Mouse (Mus musculus): Measurements from ENCODE around the gene Insl5.

Gene Insl5

DNA sequence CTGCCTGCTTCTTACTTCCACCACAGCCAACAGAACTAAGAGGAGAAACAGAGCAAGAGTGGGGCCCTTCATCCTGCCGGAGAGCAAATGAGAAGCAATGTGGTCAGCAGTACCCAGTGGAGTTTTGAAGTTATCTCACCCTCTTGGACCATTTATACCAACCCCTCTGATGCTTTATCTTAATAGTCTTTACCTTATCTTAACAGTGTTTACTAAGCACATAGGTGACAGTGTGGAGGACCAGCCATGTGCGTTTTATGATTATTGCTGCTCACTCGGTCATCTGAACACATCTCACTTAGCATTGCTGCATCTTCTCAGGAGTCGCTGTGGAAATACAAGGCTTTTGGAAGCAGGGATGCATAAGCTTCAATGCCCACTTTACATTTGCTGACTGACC is at the start of gene Insl5:
TSS of gene Insl5 (minus strand) at position 222 of the 400 bp plus-strand sequence.
- no peak for DNase-seq (ENCODE audit: low spot score)

- DNase-seq (ENCODE audit: low spot score), result no peak
These were observed 44.0 kb upstream of the Insl5 start for GRCm38 (mm10) chr4:103070631-103071030.

DNA sequence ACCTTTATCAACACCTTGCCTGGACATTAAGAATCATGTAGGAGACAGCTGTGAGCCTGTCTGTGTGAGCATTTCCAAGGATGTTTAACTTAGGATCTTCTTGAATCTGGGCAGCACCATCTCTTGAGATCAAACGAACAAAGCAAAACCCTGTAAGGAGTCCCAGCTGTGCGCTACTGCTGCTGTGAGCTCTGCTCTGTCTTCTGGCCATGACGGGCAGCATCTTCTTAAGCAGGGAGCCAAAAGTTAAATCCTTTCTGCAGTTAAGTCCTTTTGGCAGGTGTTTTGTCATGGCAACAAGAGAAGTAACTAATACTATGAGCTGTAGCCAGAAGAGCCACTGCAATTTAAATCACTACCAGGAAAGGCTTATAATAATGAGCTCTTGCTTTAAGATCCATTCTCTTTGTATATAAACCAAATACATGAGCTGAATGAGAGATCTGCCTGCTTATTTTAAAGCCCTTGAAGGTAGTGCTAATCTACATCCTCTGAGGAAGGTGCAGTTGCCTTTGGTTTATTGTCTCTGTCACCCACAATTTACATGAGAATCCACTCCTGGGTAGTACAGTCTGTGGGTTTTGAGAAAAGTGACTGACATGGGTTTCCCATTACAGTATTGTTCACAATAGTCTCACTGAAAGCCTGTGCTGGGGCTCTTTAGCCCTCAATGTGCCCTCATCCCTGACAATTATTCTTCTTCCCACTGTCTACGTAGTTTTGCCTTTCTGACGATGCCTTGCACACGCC is 41.4 kb upstream of the Insl5 start:
- no peak for DNase-seq (ENCODE audit: low spot score)

DNA sequence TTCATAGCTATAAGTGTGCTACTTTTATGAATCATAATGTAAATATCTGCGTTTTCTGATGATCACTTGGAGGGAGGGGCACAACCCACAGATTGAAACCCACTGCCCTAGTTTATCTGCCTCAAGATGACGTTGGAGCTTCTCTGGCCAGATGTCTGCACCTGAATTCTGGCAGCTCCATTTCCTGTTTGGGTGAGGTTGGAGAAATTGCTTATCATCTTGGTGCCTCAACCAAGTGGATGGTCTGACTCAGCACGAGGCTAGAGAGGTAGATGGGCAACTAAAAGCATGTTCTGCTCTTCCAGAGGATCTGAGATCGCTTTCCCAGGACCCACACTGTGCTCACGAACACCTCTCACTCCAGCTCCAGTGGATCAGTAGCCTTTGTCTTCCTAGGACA is 38.3 kb upstream of the Insl5 start:
- DNase-seq (ENCODE audit: low spot score), result no peak

GRCm38 (mm10) chr4:103064421-103064820 is 37.8 kb upstream of the Insl5 start:
- DNase-seq (ENCODE audit: low spot score), result no peak

DNA sequence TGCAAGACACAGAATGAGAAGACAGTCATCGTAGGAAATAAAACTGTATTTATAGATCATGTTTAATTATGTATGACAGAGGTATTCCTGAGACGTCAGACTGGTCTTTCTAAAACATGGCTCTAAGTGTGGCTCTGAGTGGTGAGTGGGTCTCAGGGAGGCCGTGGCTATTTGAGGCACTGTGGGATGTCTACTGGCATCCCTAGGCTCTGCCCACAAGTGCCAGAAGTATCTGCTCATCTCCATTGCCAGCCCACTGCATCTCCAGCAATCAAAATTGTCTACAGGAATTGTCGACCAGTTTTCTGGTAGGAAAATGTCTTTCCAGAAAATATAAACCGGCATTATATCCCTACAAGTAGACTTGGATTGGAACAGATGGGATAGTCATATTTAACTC is 30.3 kb upstream of the Insl5 start:
- no peak for DNase-seq (ENCODE audit: low spot score)

DNA sequence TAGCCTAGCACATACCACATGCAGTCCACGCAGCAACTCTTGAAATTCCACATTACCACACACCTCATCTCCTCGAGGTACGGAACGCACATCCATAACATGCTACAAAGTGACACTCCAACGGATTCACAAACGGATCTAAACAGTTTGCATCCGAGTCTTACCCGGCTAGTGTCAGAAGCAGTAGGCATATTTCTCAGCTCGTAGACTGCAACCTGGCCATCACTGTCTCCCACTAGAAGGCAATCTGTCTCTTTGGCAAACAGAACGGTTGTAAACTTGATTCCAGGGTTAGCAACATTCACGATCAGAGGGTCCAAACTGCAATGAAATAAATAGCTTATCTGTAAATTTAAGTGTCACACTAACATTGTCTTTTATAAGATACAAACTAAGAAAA is 21.4 kb upstream of the Insl5 start:
- no peak for DNase-seq (ENCODE audit: low spot score)

- no peak for DNase-seq (ENCODE audit: low spot score)
These were observed 16.4 kb upstream of the Insl5 start for GRCm38 (mm10) chr4:103042997-103043396.

DNA sequence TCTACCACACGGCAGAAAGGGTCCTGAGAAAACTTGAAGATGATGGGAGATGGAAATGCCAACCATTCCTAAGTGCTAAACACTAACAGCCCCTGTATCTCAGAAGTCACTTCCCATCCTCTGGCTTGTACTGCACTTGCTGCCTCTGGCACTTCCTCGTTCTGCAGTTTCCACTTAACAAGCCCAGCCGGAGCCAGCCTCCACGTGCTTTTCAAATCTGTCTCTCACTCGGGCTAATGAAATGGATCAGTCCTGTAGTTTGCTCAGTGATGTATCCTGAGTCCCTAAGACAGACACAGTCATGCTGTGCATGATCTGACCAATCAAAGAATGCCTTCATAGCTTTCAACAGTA is 13.2 kb upstream of the Insl5 start:
- DNase-seq (ENCODE audit: low spot score), result no peak

DNA sequence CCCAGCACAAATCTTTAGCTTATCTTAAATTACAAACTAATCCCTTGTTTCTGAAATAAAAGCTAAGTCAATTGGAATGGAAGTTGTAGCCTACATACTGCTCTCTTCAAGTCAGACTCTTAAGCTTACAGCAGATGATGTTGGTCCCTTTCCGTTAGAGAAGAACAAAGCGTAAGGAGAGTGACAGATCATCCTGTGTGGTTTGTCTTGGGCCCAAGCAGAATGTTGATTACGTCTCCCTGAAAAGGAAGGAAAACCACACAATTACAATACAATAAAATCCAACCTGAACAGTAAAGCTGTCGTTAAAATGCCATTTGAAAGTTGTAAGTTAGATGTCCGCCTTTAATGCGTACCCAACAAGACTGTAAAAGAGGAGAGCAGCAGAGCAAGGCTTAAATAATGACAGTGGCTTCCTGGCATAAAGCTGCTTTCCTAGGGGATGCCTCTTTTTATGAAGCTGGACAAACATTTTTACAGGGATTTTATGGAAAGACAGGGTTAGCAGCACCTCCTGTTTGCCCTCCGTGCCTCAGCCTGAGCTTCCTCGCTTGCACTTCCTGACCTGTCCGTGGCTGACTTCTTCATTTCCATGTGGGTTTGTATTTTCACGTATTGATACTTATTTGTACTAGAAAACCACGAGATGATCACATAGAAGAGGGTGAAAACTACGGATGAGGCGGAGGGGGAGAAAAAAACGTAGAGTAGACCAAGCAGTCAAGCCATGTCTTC is 12.6 kb upstream of the Insl5 start:
- DNase-seq (ENCODE audit: low spot score), result no peak

GRCm38 (mm10) chr4:103028177-103029088 is 1.8 kb upstream of the Insl5 start:
- DNase-seq (ENCODE audit: low spot score), result no peak

DNA sequence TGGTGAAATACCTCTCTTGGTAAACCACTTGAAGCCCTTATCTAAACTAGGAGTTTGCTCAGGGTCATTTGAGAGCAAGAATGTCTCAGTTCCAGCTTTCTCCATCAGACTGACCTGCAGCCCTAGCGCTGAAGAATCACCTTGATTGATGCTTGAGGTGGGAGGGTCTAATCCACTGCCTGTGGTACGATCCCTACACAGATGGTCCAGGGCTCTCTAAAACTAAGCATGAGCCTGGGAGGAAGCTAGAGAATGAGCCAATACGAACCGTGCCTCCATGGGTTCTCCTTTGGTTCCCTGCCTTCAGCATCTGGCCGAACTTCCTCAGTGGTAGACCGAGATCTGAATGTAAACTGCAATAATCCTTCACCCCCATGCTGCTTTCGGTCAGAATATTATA is 1.1 kb upstream of the Insl5 start:
- no peak for DNase-seq (ENCODE audit: low spot score)

DNA sequence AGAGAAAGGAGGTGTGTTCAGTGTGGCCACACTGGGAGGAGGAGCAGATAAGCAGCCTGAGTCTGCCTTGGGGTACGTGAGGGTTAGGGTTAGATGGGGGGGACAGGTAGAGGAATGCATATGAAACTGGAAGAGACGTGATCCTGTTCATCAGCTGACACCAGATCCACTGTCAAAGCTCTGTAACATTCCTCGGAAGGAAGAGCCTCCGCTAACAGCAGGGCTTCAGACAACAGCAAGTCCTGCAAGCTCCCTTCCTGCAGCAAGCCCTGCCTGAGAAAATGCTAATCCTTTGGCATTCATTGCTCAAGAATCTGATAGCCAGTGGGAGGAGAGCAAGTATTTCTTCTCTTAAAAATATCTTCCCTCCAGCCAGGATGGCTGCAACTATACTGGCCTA is 13.2 kb downstream of the Insl5 start:
- no peak for DNase-seq (ENCODE audit: low spot score)

- DNase-seq (ENCODE audit: low spot score), result no peak
These were observed 14.8 kb downstream of the Insl5 start for GRCm38 (mm10) chr4:103011823-103012222.

- DNase-seq (ENCODE audit: low spot score), result no peak
These were observed 15.9 kb downstream of the Insl5 start for GRCm38 (mm10) chr4:103010734-103011133.

- no peak for DNase-seq (ENCODE audit: low spot score)
These were observed 19.7 kb downstream of the Insl5 start for GRCm38 (mm10) chr4:103006943-103007418.

DNA sequence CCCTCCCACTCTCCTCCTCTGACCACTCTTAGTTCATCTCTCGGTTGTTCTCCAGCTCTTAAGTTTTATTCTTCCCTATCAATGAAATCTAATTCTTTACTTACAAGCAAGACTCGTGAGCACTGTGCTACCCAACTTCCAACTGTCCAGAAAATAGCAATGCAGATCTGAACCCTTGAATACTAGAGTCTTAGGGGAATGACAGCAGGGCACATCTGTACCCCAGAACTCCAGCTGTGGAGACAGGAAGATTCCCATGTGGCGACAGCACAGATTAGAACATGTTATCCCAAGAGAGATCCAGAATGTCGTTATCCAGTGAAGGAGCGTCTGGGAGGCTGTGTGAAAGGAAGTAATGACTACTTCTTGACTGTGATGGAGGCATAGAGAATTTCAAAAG is 20.4 kb downstream of the Insl5 start:
- no peak for DNase-seq (ENCODE audit: low spot score)

DNA sequence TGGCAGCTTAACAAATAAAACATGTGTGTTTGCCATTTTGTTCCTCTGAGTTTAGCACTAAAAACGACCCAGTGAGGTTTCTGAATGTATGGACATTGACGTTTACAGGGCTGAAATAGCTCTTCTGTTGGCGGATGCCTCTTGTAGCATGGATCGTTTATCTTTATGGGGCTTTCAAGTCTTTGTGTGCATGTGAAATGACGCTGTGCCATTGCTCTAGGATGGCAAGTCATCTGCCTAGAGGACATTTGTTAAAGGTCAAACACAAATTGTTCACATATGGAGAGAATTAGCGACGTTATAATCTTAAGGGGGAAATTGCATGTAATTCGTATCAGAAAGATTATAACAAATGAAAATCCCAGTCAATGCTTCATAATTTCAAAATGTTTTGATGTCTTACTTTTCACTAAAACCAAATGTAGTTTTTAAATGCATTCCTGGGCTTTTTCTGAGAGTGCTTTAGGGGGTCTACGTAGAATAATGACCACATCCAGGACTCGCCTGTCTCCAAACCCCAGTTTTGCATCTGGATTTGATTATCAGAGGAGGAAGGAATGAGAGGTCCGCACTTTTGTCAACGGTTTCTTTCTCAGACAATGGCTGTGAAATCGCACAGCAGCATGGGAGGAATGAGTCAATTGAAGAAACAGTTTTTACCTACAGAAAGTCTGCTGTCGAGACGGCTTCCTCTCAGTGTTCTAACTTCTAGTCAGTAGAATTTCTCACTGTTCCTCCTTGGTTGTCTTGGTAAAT is 21.3 kb downstream of the Insl5 start:
- no peak for DNase-seq (ENCODE audit: low spot score)

GRCm38 (mm10) chr4:103004681-103005080 is 22.0 kb downstream of the Insl5 start:
- no peak for DNase-seq (ENCODE audit: low spot score)

DNA sequence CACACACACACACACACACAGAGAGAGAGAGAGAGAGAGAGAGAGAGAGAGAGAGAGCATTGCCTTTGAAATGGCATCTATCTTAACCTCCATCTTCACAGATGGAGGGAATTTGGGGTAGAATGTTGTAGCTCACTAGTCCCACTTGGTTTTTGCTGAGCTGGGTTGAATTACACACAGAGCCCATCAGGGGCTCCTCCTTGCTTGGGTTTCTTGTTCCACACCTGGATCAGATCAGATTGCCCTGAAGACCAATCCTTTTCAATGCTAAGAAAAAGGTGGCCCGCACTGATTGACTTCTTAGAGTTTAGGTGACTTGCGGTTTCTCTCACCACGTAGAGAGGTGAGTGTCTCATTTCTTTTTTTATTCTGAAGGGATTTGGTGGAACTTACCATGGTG is 35.0 kb downstream of the Insl5 start:
- no peak for DNase-seq (ENCODE audit: low spot score)

DNA sequence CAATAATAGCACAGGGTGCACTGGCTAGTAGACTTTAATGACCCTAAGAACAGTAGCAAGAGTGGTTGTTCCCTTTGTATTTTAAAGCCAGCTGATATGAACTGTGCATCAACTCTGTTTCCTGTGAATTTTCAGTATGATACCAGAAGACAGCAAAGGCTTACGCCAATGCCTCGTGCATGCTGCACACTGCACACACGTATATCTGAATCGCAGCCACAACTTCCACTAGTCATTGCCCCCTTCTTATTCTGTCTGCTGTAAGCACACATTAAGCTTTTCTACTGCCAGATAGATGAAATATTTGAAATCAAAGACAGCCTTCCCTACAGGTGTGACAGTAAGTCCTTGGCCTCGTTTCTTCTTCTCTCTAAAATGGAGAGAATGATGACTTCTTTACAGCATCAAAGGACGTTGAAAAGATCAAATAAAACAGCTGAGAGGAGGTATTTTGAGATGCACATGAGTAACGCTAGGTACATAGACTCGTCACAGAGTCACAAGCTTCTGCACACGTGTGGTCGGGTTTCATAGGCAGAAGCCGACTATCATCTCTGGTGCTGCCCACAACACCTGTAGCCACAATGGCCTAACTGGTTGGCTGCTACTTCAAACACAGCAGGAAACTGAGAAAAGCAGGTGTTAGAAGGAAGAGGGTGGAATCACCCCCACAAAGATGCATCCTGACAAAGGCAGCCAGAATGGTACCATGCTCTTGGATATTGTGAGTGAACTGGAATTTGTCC is 35.9 kb downstream of the Insl5 start:
- DNase-seq (ENCODE audit: low spot score), result no peak

Data from ovary, postnatal 36 days (tissue).